Mouse (Mus musculus) kidney, embryonic 14.5 days (tissue): ENCODE data around the gene Nod1. TPM values are rescaled to one million over a fixed set of nuclear protein-coding genes. Genes with fewer than 3 reads are reported as not detected.

Source experiments
- ATAC-seq: fragments of 200-750 bp; cut with Nextera tagmentation; 2 replicates; pipeline ENCODE4 v1.8.0; 2017; ENCODE audit warnings: moderate number of reproducible peaks, mild to moderate bottlenecking, moderate TSS enrichment, moderate library complexity; ENCODE audit not compliant: low FRiP score, low TSS enrichment
- H3K27ac ChIP-seq: fragments of 300-500 bp; sonication (generic); 2 replicates; pipeline ENCODE4 v1.5.1; 2014; ENCODE audit warnings: low read depth, mild to moderate bottlenecking, low read length, moderate library complexity, mixed read lengths
- H3K27me3 ChIP-seq: fragments of 300-500 bp; sonication (generic); 2 replicates; pipeline ENCODE4 v1.6.1; 2014; ENCODE audit warnings: mild to moderate bottlenecking, low read length; ENCODE audit not compliant: control insufficient read depth, insufficient read depth
- H3K36me3 ChIP-seq: fragments of 300-500 bp; sonication (generic); 2 replicates; pipeline ENCODE4 v1.6.1; 2014; ENCODE audit warnings: low read length, mixed read lengths; ENCODE audit not compliant: control insufficient read depth, insufficient read depth
- H3K4me1 ChIP-seq: fragments of 300-500 bp; sonication (generic); 2 replicates; pipeline ENCODE4 v1.6.1; 2014; ENCODE audit warnings: low read length, mixed read lengths; ENCODE audit not compliant: control insufficient read depth, insufficient read depth
- H3K4me2 ChIP-seq: fragments of 300-500 bp; sonication (generic); replicated peaks from 2 replicates; pipeline ENCODE4 v1.6.1; 2014; ENCODE audit warnings: low read depth, mild to moderate bottlenecking, low read length
- H3K4me3 ChIP-seq: fragments of 300-500 bp; sonication (generic); 2 replicates; pipeline ENCODE4 v1.5.1; 2014; ENCODE audit warnings: mild to moderate bottlenecking, low read length
- H3K9ac ChIP-seq: fragments of 300-500 bp; sonication (generic); 2 replicates; pipeline ENCODE4 v1.6.1; 2014; ENCODE audit warnings: low read depth, mild to moderate bottlenecking, low read length, moderate library complexity
- H3K9me3 ChIP-seq: fragments of 300-500 bp; sonication (generic); 2 replicates; pipeline ENCODE4 v1.6.1; 2016; ENCODE audit warnings: low read length; ENCODE audit not compliant: control insufficient read depth
- WGBS: fragments of 180-500 bp; shearing (Covaris S2); extraction: QIAGEN DNeasy Blood & Tissue Kit; methylation state at CpG from one replicate; pipeline ENCODE4 v1.1.7; 2014; 5-methylcytosine and 5-hydroxymethylcytosine counted together
- polyA plus RNA-seq: library from polyadenylated mRNA; unstranded; fragments of >200 nt; fragmentation: Nextera tagmentation; extraction: Ambion mirVana; gene quantifications from 2 replicates; pipeline ENCODE4 v1.2.1, GENCODE M21; 2014

The Nod1 gene
- polyA plus RNA-seq, 1 experiment from 2014 or later = 3.6 TPM

DNA sequence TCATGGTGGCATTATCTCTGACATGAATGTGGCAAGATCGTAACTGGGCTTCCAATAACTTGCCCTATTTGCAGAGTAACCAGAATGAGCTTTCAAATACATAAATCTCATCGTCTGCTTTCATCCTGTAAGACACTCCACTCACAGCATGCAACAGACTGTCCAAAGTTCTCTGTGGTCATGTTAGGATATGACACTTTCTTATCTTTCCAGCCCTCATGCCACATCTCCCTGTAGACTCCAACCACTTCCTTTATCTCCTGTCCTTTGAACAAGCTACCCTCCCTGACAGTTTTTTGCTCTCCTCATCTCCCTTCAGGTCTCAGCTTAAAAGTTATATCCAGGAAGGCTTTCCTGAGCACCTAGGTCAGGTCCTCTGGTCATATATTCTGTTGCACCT, 18.8 kb upstream of the Nod1 start:
- H3K27ac ChIP-seq = no peak overlapping the region
- 84% methylated on average over 2 of the region's 2 CpGs for WGBS
- no peak for ATAC-seq
- H3K36me3 ChIP-seq = no peaks in the 10 kb centered on the region
- no peak overlapping the region for H3K4me2 ChIP-seq
- H3K9ac ChIP-seq = no peak overlapping the region
- no peaks in the 10 kb centered on the region for H3K4me1 ChIP-seq
- H3K4me3 ChIP-seq = no peak overlapping the region
- no peaks in the 10 kb centered on the region for H3K27me3 ChIP-seq
- H3K9me3 ChIP-seq = no peaks in the 10 kb centered on the region

DNA sequence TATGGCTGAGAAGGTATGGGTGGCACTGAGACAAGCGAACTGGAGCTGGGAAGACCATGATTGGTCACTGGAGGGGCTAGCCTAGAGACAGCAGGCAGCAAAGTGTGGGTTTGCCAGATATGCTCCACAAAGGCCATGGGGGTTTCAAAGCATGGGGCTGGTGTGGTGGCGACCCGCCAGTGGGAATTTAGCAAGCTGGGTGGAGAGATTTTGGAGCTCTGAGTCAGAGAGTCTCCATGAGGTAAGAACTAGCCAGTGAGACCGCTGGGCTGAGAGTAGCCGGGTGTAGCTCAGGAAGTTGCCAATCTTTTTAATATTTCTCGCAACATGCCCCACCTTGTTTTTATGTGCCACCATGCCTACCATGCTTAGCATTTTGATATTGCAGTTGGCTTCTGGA, 15.7 kb upstream of the Nod1 start:
- H3K4me1 ChIP-seq = no peaks in the 10 kb centered on the region
- no peak overlapping the region for H3K4me3 ChIP-seq
- no peak for ATAC-seq
- no peaks in the 10 kb centered on the region for H3K27me3 ChIP-seq
- H3K4me2 ChIP-seq = no peak overlapping the region
- no peak overlapping the region for H3K9ac ChIP-seq
- no peaks in the 10 kb centered on the region for H3K9me3 ChIP-seq
- H3K36me3 ChIP-seq = no peaks in the 10 kb centered on the region
- WGBS = 90% methylated on average over 6 of the region's 6 CpGs
- no peak overlapping the region for H3K27ac ChIP-seq

DNA sequence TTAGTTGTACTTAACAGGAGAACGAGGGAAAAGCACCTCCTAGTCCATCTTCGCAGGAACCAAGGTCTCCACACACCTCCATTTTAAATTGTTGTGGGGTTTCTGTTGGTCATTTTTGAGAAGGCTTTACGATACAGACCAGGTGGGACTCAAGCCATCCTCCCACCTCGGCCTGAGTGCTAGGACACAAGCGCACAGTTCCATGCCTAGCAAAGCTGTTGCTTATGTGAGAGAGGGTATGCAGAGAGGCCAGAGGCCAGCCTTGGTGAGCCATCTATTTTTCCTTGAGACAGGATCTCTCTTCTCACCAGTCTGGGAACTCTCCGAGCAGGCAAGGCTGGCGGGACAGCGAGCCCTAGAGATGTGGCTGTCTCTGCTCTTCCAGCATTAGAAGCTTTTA, 11.7 kb upstream of the Nod1 start:
- H3K9me3 ChIP-seq = no peaks in the 10 kb centered on the region
- H3K4me3 ChIP-seq = no peak overlapping the region
- no peaks in the 10 kb centered on the region for H3K4me1 ChIP-seq
- no peak for ATAC-seq
- no peak overlapping the region for H3K9ac ChIP-seq
- no peaks in the 10 kb centered on the region for H3K36me3 ChIP-seq
- WGBS = 94% methylated on average over 8 of the region's 8 CpGs
- no peaks in the 10 kb centered on the region for H3K27me3 ChIP-seq
- H3K27ac ChIP-seq = no peak overlapping the region
- no peak overlapping the region for H3K4me2 ChIP-seq

DNA sequence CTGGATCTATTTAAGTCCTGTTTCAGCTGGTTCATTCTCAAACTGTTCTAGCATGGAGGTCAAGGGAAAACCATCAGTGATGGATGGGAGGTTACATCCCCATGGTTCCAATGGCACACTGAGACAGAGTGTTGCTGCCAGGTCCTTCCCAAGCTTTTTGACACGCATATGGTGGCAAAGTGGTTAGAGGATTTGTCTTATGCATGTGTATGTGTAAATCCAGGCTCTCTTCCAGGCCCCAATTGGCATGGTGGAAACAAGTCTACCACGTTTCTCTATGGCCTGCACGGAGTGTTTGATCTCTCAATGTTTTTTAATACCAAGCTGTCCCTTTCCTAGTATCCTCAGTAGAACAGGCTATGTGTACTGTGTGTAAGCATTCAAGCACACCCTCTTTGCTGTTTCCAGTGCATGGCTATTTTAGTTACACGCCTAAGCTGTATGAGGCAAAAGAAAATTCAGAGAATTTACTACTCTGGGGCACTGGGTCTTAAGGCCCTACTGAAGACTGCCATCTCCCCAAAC, 11.2 kb upstream of the Nod1 start:
- no peak overlapping the region for H3K4me2 ChIP-seq
- H3K36me3 ChIP-seq = no peaks in the 10 kb centered on the region
- no peaks in the 10 kb centered on the region for H3K4me1 ChIP-seq
- no peak overlapping the region for H3K27ac ChIP-seq
- no peak overlapping the region for H3K9ac ChIP-seq
- 90% methylated on average over 4 of the region's 4 CpGs for WGBS
- H3K4me3 ChIP-seq = no peak overlapping the region
- H3K27me3 ChIP-seq = no peaks in the 10 kb centered on the region
- H3K9me3 ChIP-seq = no peaks in the 10 kb centered on the region
- no peak for ATAC-seq

DNA sequence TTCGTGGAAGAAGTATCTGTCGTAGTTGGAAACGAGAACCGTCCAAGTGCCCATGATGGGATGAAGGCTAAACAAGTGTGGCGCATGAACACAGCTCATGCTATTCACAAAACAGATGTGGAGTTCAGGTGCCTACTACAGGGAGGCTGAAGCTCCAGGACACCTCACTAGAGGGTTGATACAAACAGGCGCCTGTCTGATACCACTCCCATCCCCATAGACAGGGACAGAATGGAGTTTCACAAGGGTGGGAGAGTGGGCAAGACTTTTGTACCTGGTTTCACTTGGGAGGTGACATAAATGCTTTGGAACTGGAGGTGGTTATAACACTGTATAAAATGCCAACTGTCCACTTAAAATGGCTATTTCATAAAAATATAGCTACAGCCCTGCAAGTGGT, 7.0 kb upstream of the Nod1 start:
- no peaks in the 10 kb centered on the region for H3K4me1 ChIP-seq
- no peaks in the 10 kb centered on the region for H3K9me3 ChIP-seq
- ATAC-seq = no peak
- no peak overlapping the region for H3K9ac ChIP-seq
- peaks cover 3% of the 10 kb centered on the region; the same call in 1 of the 2 replicates for H3K27me3 ChIP-seq
- H3K27ac ChIP-seq = no peak overlapping the region
- no peak overlapping the region for H3K4me2 ChIP-seq
- WGBS = 95% methylated on average over 6 of the region's 6 CpGs
- H3K36me3 ChIP-seq = no peaks in the 10 kb centered on the region
- H3K4me3 ChIP-seq = no peak overlapping the region

DNA sequence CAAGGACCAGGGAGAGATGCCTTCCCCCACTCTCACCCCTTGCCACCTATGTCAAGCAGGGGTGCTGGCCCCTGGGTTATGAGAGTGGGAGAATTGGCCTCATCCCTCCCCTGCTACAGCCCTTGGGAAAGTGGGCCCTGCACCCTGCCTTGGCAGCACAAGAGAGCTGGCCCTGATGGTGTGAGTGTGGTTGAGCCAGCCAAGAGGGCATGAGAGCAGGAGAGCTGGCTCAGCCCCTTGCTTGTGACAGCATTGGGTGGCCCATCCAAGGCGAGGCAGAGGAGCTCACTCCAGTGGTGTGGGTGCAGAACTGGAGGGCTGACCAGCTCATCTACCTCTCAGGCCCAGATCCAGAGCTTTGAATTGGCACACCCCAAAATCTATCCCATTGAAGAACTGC, 3.2 kb upstream of the Nod1 start:
- Histone ChIP-seq H3K27me3 (peaks cover 6% of the 10 kb centered on the region; the same call in 1 of the 2 replicates), H3K9ac (no peak overlapping the region), H3K4me3 (no peak overlapping the region), H3K4me2 (no peak overlapping the region), H3K36me3 (no peaks in the 10 kb centered on the region), H3K9me3 (no peaks in the 10 kb centered on the region), H3K27ac (no peak overlapping the region), H3K4me1 (no peaks in the 10 kb centered on the region)
- no peak for ATAC-seq
- 79% methylated on average over 1 of the region's 1 CpGs for WGBS

DNA sequence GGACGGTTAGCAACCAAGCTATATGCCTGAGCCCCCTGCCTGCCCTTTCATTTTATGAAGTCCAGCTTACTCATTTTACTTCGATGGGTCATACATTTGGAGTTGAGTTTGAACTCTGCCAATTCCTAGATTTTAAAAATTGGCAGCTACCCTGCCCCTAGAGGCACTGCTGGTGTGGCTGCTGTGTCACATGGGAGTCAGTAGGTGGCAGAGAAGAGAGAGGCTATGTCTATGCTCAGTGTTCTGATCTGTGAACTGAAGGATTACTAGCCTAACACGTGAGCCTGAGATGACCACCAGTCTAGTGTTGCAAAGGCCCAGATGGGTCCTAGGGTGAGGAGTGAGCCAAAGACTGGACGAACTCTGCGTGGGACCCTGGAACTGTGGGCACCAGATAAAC, 2.1 kb upstream of the Nod1 start:
- Histone ChIP-seq H3K4me3 (no peak overlapping the region), H3K27ac (no peak overlapping the region), H3K9me3 (no peaks in the 10 kb centered on the region), H3K36me3 (no peaks in the 10 kb centered on the region), H3K9ac (no peak overlapping the region), H3K27me3 (peaks cover 6% of the 10 kb centered on the region; the same call in 1 of the 2 replicates), H3K4me2 (no peak overlapping the region), H3K4me1 (no peaks in the 10 kb centered on the region)
- no peak for ATAC-seq
- 68% methylated on average over 5 of the region's 5 CpGs for WGBS

DNA sequence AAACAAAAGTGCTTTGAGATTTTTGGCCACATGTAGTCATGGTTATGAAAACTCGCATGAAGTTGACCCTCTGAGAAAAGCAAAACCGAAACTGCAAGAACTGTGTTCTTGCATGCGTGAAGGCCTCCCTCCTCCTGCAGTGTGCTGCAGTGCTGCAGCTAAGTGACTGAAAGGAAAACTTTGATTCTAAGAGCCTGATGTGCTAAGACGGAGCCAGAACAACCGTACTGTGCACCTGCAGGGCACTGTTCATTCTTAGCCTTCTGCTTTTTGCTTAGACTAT, 458 bp upstream of the Nod1 start:
- ATAC-seq = no peak
- no peaks in the 10 kb centered on the region for H3K4me1 ChIP-seq
- H3K4me2 ChIP-seq = peak overlapping the region; percentile 79
- no peak overlapping the region for H3K27ac ChIP-seq
- peaks cover 6% of the 10 kb centered on the region; the same call in 1 of the 2 replicates for H3K27me3 ChIP-seq
- no peaks in the 10 kb centered on the region for H3K36me3 ChIP-seq
- H3K9me3 ChIP-seq = no peaks in the 10 kb centered on the region
- H3K4me3 ChIP-seq = peak overlapping the region; percentile 64
- peak overlapping the region; percentile 71; the same call in 1 of the 2 replicates for H3K9ac ChIP-seq
- 12% methylated on average over 5 of the region's 5 CpGs for WGBS

DNA sequence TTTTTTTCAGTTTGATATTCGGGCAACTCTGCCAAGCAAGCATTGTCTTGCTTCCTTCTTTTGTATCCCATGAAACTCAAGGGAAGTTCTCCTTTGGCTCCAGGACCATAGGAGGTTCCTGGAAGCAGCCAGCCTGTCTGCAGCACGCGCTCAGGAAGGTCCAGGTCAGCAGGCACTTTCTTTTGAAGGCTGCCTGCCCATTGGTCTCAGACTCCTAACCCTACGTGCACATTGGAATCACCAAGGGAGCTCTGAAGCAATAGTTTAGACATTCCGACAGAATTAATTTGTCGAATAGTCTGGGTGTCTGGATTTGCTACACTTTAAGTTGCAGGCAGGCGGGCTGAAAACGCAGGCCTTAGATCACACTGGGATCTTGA, 691 bp downstream of the Nod1 start:
- WGBS = 13% methylated on average over 8 of the region's 8 CpGs
- peak; percentile 30; the same call in 1 of the 2 replicates for ATAC-seq

More for the DNA sequence above, 691 bp downstream of the Nod1 start:
- Histone ChIP-seq H3K4me1 (no peaks in the 10 kb centered on the region), H3K27me3 (peaks cover 6% of the 10 kb centered on the region; the same call in 1 of the 2 replicates), H3K9me3 (no peaks in the 10 kb centered on the region), H3K36me3 (no peaks in the 10 kb centered on the region), H3K4me3 (peak overlapping the region; percentile 64), H3K9ac (peak overlapping the region; percentile 71), H3K27ac (no peak overlapping the region), H3K4me2 (peak overlapping the region; percentile 79)
